Mouse (Mus musculus): ENCODE results near the gene Prrc2c.
"Not testable (repeated sequence)": the region's sequence is repeated elsewhere in the genome, so short reads cannot be mapped to it uniquely, and the experiment has no call there.

The Prrc2c gene

DNA sequence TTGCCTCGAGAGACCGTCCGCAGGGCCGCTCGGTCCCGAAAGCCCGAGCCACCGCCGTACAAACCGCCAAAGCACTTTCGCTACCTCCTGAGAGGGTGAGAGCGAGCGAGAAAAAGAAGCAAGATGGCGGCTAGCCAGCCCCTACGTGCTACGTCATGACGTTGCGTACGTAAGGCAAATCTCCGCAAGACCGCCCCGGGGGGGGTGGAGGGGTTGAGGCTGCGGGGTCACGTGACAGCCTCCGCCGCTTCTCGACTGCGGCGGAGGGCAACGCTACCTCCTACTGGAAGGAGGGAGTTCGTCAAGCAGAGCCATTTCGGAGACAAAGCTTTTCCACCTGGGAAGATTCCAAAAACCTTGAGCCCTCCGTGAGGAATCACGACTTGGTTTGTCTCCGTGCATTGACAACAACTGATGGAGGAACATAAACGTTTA is at the start of gene Prrc2c:
TSS of gene Prrc2c (minus strand) at position 156 of the 435 bp plus-strand sequence.
- DNase-seq (ENCODE audit: low spot score in 2 of 2), result peak; percentile 99 to 100

DNA sequence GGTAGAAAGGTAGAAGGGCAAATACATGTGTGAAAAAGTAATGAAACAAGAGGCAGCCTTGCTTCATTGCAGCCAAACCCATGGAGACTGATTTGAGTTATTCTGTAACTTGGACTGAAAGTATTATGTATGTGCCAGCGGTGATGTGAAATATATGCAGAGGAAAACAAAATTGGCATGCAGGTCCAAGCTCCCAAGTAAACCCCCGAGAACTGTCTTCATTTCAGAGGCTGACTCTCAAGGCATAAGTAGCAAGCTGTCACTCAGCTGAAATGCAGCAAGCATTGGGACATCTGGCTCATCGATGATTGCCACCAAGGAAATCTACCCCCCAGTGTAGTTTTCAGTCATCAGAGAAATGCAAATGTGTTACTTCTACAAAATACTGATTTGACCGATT is 44.9 kb upstream of the Prrc2c start:
- DNase-seq (ENCODE audit: low spot score in 2 of 2), result no peak

DNA sequence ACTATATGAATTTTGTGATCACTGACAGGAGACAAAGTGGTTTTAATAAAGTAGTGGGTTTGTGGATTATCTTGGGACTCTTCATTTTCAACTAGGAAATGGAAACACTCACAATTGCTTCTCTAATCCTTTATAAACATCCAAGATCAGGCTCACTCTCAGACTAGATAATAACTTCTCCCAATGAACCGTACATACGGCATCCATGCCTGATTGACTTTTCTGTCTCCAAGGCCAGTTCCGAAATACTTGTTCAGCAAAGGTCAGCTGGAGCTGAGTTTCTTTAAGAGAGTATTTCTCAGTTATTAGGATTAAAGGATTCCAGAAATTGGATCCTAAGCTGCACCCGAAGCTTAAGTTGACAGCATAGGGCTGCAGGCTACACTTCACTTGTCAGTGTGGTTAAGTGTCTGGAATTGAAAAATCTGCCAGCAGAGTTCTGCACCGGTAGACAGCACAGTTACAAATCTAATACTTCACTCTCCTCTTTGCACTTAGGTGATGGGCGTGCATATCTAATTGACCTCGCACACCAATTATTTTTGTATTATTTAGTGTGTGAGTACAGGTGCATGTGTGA is 43.4 kb upstream of the Prrc2c start:
- no peak for DNase-seq (ENCODE audit: low spot score in 2 of 2)

DNA sequence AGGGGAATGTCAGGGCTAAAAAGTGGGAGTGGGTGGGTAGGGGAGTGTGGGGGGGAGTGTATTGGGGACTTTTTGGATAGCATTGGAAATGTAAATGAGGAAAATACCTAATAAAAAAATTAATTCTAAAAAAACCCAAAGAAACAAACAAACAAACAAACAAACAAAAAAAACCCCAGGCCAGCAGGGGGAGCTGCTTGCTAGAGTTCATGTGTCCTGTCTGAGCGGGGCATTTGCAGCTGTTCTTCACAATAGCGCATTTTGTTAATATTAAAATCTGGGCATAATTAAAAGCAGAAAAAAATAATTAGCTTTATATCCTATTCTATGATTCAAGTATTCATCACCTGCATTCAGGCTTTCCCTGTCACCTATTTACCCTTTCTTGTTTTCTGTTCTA is 40.7 kb upstream of the Prrc2c start:
- DNase-seq (ENCODE audit: low spot score in 2 of 2), result not testable (repeated sequence)

DNA sequence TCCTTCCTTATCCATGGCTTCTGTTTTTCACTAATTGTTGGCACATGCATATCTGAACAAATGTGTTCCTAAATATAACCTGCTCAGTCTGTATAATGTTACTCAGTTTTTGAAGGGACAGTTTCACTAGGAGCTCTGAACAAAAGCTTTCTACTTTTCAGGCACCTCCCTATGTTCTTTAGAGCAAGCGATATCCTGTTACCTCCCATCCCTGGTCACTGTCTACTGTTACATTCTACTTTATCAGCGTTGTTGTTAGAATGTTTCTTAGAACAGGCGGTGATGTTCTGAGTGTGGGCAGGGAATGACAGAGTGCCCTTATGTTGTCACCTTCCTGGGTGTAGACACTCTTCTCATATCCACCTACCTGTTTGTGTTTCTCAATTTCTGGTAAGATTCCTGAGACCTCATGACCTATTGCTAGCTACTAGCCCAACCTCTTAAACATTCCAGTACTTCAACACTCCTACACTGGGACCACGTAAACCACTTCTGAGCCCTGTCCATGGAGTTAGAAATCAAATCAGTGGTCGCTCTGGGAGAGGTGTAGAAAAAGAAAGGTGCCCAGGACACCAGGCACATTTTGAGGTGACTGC is 37.7 kb upstream of the Prrc2c start:
- DNase-seq (ENCODE audit: low spot score in 2 of 2), result no peak

DNA sequence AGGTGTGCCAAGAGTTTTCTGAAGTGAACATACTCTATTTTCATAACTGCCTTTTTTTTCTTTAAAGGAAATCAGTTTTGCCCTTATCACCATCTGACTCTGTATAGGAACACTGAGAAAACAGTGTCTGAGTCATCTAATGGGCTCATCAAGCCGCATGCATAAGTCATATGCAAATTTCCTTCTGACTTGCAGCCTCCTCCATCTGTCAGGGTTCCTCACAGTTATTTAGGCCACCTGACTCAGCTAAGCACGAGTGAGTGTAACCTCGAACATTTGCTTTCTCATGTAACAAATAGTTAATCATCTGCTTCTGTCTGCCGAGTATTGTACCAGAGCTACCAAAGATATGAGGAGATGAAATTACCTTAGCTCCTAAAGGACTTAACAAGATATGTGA is 33.3 kb upstream of the Prrc2c start:
- no peak for DNase-seq (ENCODE audit: low spot score in 2 of 2)

DNA sequence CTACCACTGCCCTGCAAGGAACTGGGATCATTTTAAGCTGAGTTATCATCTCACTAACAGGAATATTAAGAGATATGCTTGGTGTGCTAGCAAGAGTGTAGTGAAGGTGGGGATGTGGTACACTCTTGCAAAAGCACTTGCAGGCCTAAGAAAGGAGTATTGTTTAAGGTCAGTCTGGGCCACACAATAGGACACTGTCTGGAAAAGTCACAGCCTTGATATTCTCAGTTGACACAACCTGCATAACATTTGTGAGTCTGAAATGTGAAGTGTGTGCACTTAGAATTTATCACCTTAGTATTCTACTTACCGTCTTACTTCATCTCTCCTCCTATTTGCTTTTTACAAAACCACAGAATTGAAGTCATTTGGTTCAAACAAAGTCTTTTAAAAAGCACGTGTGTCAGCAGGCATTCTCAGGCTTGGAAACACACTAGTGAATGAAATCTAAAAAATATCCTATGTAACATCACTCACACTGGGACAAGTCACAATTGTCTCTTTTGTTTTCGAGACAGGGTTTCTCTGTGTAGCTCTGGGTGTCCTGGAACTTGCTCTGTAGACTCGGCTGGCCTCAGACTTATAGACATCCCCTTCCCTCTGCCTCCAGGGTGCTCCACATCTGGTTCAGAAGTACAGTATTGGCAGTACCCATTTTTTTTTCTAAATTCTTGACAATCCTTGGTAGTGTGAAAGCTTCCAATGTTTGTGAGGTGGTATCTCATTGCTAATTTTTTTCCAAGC is 31.4 kb upstream of the Prrc2c start:
- DNase-seq (ENCODE audit: low spot score in 2 of 2), result no peak

DNA sequence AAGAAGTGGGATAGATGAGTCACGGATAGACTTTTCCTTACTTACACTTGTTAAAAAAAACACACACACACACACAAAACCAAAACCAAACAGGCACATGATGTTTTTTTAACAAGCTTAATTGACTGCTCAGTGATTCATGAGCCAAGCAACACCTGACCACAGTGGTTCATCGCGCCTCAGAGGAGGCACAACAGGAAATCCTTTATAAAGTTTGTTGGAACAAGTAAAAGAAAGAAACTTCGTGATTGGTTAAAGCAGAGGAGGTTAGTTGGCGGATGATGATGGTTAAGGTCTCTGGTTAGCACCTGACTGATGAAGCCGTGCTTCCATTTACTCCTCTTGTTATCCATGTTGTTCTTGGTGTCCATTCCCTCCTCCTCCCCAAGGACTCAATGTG is 11.7 kb upstream of the Prrc2c start:
- DNase-seq (ENCODE audit: low spot score in 2 of 2), result no peak

DNA sequence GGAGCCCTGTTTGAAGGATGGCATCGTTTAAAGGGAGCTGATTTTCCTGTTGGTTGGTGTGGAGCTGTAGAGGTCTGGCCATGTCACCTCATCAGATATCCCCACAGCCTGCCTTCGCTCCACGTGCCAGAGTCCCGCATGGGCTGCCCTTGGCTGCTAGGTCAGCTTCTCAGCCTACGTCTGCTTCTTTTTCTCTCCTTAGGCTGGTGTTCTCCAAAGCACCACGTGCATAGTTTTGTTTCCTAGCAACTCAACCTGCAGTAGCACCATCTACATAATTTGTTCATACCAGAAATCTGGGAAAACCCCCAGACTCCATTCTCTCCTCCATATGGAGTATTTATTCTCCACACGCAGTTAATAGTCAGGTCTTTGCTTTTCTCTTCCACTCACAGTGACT is 9.3 kb upstream of the Prrc2c start:
- DNase-seq (ENCODE audit: low spot score in 2 of 2), result no peak

DNA sequence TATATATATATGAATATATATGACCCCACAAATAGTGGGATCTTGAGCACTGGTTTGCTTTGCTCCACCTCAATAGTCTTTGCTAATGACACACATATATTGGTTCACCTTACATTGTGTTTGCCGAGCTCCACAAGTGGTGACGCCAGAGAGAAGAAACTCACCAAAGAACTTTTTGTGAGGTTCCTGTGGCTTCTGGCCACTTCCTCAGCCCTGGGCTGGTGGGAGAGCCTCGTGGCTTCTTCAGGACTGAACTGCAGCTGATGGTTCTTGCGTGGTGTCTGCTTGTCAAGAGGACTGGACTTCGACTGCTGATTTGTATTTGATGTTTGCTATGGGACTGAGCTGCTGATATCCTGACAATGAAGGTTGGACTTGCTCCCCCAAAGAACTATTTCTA is 8.4 kb upstream of the Prrc2c start:
- DNase-seq (ENCODE audit: low spot score in 2 of 2), result no peak

DNA sequence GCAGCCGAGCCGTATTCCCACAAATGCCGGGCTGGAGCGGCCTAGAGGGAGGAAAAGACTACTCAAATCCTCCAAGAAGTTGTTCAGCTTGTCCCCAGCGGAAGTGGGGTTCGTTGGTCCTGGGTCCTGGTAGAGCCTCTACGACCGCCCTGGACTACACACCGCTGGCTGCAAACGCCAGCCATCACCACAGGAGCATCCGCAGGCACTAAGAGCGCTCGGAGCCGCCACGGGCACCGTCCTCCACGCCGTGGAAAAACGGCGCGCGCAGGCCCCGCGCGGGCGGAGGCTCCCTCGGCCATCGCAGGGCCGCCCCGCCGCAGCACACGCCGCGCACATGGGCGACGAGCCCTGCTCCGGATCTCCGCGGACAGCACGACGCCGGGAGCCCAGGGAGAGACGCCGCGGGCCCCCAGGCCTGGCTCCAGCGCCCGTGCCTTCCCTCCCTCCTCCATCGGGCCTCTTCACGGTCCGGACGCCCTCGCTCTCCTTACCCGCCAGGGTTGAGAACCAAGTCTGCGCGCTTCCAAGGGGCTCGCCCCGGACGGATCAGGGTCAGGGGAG is 443 bp downstream of the Prrc2c start:
- DNase-seq (ENCODE audit: low spot score in 2 of 2), result peak in 1 of 2 experiments; percentile 23

DNA sequence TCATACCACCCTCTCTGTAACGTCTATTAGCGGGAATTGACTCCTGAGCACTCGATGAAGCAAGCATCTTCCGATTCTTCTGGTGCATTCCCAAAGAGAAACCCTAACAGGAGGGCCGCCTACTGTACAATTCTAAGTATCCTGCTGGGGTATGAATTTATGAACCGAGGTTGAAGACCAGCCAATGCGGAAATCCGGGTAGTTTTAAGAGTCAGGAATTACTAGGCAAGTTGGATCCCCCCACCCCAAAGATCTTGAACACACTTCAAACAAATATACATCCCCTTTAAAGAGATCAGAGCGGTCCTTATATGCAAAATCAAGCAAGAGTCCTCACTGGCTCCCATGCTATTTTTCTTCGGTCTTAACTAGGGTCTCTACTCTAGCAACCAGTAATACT is 950 bp downstream of the Prrc2c start:
- peak in 1 of 2 experiments; percentile 10 for DNase-seq (ENCODE audit: low spot score in 2 of 2)

DNA sequence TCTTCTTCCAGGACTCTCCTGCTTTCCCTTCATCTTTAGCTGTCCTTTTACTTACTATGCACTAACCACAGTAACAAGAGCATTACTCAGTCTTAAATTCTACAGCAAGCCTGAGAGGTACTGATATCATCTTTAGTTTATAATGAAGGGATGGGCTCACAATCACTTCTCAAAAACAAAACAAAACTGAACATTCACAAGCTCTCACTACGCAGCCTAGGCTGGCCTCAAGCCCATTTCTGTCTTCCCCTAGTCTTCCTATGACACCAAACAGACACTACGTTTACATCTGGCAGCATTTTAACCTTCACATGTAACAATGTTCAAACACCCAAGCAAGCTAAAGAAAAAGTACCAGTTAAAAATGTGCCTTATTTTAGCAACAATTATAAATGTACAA is 1.9 kb downstream of the Prrc2c start:
- DNase-seq (ENCODE audit: low spot score in 2 of 2), result no peak

DNA sequence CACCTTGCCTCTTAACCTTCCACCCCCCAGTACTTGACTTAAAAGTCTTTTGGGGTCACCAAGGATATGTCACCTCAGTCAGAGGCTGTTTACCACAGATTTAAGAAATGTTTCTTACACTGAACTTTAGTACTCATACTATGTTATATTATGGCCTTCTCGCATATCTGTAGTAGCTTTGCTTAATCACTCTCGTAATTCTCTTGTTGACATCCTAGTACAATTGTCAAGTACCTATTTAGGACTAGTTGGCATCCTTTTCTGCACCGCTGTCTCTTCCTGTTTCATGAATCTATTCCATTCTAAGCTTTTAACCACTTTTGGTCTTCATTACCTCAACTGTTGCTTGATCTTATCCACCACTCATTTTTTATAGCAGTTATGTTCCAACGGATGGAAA is 5.3 kb downstream of the Prrc2c start:
- no peak for DNase-seq (ENCODE audit: low spot score in 2 of 2)

DNA sequence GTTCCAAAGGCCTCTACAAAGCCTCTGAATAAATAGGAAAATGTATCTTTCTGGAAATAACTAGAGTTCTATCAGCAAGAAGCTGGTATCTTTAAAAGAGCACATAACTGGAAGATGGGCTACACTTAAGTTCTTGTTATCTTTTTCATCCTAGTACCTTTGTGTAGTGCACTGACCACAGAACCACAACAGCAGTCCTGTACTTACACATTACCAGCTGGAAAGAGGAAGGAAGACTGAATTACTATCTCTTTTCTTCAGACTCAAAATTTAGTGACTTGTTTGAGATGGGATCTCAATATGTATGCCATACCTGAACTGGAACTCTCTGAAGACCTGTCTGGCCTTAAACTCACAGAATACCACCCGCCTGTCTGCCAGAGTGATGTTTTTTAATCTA is 6.1 kb downstream of the Prrc2c start:
- no peak for DNase-seq (ENCODE audit: low spot score in 2 of 2)

DNA sequence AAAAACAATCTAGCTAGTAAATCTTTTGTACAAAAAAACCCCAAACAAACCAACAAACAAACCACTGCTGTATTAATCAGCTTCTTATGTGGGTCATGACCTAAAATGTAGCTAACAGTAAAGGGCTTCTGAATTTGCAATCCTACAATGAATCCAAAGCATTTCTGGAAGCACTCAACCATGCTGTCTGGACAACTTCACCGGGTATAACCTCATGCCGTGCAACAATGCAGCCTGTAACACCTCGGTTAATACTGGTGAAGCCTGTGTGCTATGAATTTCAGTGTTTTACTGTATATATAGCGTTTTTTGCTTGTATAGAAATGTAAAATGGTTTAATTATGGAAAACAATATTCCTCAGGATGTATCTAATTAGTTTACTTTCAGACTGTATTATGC is 8.3 kb downstream of the Prrc2c start:
- DNase-seq (ENCODE audit: low spot score in 2 of 2), result no peak

DNA sequence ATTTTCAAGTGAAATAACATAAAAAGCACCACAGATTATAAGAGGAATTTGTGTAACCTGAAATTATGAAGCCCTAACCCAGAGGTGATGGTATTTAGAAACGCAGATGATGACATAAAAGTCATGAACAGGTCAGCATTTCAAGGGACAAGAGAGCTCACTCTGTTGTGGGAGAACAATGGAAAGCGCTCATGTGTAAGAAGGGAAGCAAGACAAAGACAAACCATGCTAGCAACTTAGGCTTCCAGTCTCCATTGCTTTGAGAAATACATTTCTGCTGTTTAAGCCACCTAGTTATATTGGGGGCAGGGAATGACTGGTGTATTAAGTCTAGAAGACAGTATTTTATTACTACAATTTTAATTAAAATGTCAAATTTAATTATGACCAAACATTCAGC is 10.9 kb downstream of the Prrc2c start:
- no peak for DNase-seq (ENCODE audit: low spot score in 2 of 2)

DNA sequence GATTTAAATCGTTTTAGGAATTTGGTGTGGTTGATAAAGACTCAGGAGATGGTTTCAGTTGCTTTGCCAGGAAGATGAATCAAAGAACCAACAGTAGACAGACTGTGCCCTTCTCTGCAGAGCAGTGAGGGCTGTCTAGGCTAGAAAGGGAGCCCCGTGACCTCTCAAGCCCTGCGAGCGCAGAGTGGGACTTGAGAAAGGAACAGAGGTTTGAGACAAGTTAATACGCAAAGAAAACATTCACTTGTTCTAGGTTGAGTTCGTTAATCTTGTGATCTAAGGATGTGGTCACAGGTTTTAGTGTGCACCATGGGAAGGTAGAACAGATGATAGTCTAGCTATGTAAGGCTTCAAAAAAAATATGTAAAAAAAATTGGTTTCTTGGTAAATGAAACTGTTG is 12.4 kb downstream of the Prrc2c start:
- no peak for DNase-seq (ENCODE audit: low spot score in 2 of 2)

DNA sequence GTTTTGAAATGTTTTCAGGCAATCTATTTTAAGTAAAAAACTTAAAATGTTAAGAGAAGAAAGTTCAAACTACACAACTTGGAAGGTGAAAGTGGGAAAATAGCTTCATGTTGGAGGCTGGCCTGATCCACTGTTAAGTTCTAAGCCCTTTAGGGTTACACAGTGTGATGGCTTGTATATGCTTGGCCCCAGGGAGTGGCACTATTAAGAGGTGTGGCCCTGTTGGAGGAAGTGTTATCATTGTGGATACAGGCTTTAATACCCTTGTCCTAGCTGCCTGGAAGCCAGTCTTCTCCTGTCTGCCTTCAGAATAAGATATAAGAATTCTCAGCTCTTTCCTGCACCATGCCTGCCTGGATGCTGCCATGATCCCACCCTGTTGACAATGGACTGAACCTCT is 16.7 kb downstream of the Prrc2c start:
- no peak for DNase-seq (ENCODE audit: low spot score in 2 of 2)

DNA sequence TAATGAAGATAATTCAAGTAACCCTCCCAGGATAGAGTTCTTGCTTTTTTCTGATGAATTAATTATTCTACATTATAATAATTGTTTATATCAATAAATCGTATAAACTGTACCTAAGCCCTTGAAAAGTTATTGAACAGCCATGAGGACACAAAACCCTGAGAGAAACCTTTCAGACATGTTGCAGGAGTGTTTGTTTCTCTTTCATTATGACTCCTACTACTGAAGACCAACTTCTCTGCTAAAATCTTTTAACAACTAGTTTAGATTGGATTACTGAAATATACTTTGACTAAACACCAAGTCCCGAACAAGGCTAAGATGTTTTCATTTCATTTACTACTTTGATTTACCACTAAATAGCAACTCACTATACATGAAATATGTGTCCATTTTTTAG is 19.7 kb downstream of the Prrc2c start:
- DNase-seq (ENCODE audit: low spot score in 2 of 2), result no peak

DNA sequence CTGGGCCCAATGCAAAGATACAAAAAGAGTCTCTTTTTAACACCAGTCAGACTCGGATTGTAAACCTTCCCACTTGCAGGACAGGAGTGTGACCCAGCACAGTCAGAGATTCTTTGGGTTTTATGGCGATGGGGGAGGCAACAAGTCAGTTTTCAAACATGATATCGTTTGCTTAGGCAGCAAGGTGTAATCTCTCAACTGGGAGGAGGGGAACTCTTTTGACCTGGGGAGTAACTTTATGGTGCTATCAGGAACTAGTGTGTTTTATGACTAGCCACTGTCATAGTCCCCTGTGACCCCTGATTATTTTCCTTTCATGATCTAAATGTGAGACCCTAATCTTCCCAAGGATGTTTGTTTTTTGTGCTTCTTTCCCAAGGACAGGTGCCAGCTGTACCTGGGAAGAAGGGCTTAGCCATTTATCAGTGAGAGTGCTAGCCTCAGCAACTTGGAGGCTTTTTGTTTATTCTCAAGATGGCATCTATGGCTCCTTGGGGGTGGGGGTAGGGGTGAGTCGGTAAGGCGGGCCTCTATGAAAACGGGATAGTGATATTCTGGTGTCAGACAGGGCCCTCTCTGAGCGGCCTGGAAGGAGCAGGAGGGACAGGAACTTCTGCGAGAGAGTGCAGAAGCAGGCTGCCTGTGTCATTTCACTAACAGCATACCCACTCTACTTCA is 39.8 kb downstream of the Prrc2c start:
- no peak for DNase-seq (ENCODE audit: low spot score in 2 of 2)

DNA sequence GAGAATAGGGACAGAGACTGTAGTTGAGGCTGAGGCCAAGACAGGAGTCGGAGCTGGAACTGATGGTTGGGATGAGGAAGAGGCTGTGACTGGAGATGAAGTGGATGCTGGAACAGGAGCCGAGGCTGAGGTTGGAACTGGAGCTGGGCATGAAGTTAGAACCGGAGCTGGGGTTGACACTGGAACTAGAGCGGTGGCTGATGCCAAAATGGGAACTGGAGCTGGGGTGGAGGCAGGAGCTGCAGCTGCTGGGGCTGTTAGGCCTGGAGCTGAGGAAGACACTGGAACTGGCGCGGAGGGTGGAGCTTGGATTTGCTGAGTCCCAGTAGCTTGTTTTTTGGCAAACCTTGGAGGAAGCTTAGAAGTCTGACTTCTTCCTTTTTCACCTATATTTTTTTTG is 42.5 kb downstream of the Prrc2c start:
- DNase-seq (ENCODE audit: low spot score in 2 of 2), result no peak

All from cerebellum, postnatal 4 days (tissue).